Mouse (Mus musculus): ENCODE results near the gene Atf1.

DNA sequence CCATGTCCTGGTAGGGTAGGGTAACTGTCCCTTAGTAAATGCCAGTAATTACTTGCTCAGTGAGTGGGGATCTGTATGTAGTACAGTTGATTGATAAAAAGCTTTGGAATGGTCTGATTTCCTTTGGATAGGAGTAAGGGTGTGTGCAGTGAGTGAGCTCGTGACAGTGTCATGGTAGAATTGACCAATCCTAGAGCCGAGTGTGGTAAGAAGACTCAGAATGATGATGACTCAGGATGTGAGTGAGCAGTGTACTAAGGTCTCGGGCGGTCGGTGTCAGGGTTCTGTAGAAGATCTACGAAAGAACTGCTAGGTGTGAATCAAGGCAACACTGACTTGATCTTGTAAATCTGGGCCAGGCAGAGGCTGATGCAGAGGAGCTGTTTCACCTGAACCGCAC lies 18.3 kb downstream of the Atf1 start:
- TF ChIP-seq CTCF (IDR thresholded peaks at IDR 0.05; ENCODE audit: low read depth) (no peak), EP300 (optimal IDR thresholded peaks at IDR 0.05) (no peak)
